Mouse (Mus musculus): ENCODE measurements around the gene Kcnn3.

- TF ChIP-seq CTCF (IDR thresholded peaks at IDR 0.05; ENCODE audit: extremely low read depth, insufficient read depth, low read length) (no peak), POLR2A (IDR thresholded peaks at IDR 0.05; ENCODE audit: extremely low read depth, insufficient read depth, low read length) (no peak)
Measured at GRCm38 (mm10) chr3:89617360-89617759, 97.4 kb downstream of the Kcnn3 start.
